Mouse (Mus musculus): ENCODE data around the gene Zfp110. TPM values are rescaled to one million over a fixed set of nuclear protein-coding genes. Genes with fewer than 3 reads are reported as not detected.

Zfp110 gene
- total RNA-seq, 2 experiments from 2014 or later, result 13.6 to 21.8 TPM

GRCm38 (mm10) chr7:12891334-12891733 is 56.8 kb downstream of the Zfp110 start:
- DNase-seq (ENCODE audit: low spot score in 2 of 2), result no peak

- peak; percentile 91 for DNase-seq (ENCODE audit: low spot score in 2 of 2)
These were observed 63.3 kb downstream of the Zfp110 start, which contains the start of gene Zscan22 for GRCm38 (mm10) chr7:12897655-12898410. Gene Zscan22 (plus strand): TSS chr7:12897815.

Other genes with a start within 250 kb of the Zfp110 start
- under 1 TPM; 0.02 to 0.05 TPM for gene Vmn2r53, start 226.0 kb upstream of the Zfp110 start, total RNA-seq (2021)
- gene Vmn2r54, start 194.4 kb upstream of the Zfp110 start, total RNA-seq (2021), result not detected
- not detected for gene Vmn2r55, start 149.8 kb upstream of the Zfp110 start, total RNA-seq (2021)
- under 1 TPM; 0.07 to 0.09 TPM for gene Vmn2r56, start 99.8 kb upstream of the Zfp110 start, total RNA-seq (2021)
- 10 to 100 TPM; 19.9 to 25.0 TPM for gene Zscan18, start 31.1 kb upstream of the Zfp110 start, total RNA-seq (2021)
- gene Zfp329, start 15.9 kb upstream of the Zfp110 start, total RNA-seq (2021), result 10 to 100 TPM; 21.7 to 22.3 TPM
- gene Zfp128, start 46.4 kb downstream of the Zfp110 start, total RNA-seq (2021), result 1 to 10 TPM; 6.0 to 8.9 TPM
- 10 to 100 TPM; 12.1 to 13.1 TPM for gene Zscan22, start 63.1 kb downstream of the Zfp110 start, total RNA-seq (2021)
- 100 to 1,000 TPM; 535 to 542 TPM for gene Rps5, start 87.5 kb downstream of the Zfp110 start, total RNA-seq (2021)
- 1 to 10 TPM; 1.2 TPM for gene Rnf225, start 92.7 kb downstream of the Zfp110 start, total RNA-seq (2021)
- gene Zfp324, start 131.1 kb downstream of the Zfp110 start, total RNA-seq (2021), result 10 to 100 TPM; 14.7 to 15.7 TPM
- 1 to 10 TPM; 7.1 to 7.7 TPM for gene Zfp446, start 143.1 kb downstream of the Zfp110 start, total RNA-seq (2021)
- not detected for gene Slc27a5, start 163.4 kb downstream of the Zfp110 start, total RNA-seq (2021)
- 100 to 1,000 TPM; 279 to 301 TPM for gene Trim28, start 164.4 kb downstream of the Zfp110 start, total RNA-seq (2021)
- 10 to 100 TPM; 25.8 to 27.3 TPM for gene Zbtb45, start 175.3 kb downstream of the Zfp110 start, total RNA-seq (2021)
- 100 to 1,000 TPM; 133 to 151 TPM for gene Chmp2a, start 200.0 kb downstream of the Zfp110 start, total RNA-seq (2021)
- 100 to 1,000 TPM; 198 to 220 TPM for gene Ube2m, start 203.5 kb downstream of the Zfp110 start, total RNA-seq (2021)
- 10 to 100 TPM; 14.3 to 17.7 TPM for gene Mzf1, start 220.0 kb downstream of the Zfp110 start, total RNA-seq (2021)

All from layer of hippocampus, postnatal 10 days (tissue).